Mouse (Mus musculus) midbrain, embryonic 10.5 days (tissue): Measurements from ENCODE around the gene Hist1h4f. TPM values are rescaled to one million over a fixed set of nuclear protein-coding genes. Genes with fewer than 3 reads are reported as not detected.
A peak's percentile ranks its signal among the peaks of the same experiment; 100 is the strongest.
"Not testable (repeated sequence)": the region's sequence is repeated elsewhere in the genome, so short reads cannot be mapped to it uniquely, and the experiment has no call there.

Source experiments
- DNase-seq: peaks from one replicate; pipeline ENCODE4 v3.0.0-alpha.2; 2017; ENCODE audit warnings: low spot score
- H3K27ac ChIP-seq: fragments of 300-500 bp; sonication (generic); replicated peaks from 2 replicates; pipeline ENCODE4 v1.5.1; 2016; ENCODE audit warnings: mild to moderate bottlenecking
- H3K27me3 ChIP-seq: fragments of 300-500 bp; sonication (generic); 2 replicates; pipeline ENCODE4 v1.6.1; 2016; ENCODE audit warnings: low read depth, mild to moderate bottlenecking; ENCODE audit not compliant: poor library complexity, severe bottlenecking
- H3K36me3 ChIP-seq: fragments of 300-500 bp; sonication (generic); 2 replicates; pipeline ENCODE4 v1.6.1; 2016; ENCODE audit warnings: mild to moderate bottlenecking, moderate library complexity
- H3K4me1 ChIP-seq: fragments of 300-500 bp; sonication (generic); 2 replicates; pipeline ENCODE4 v1.6.1; 2016
- H3K4me3 ChIP-seq: fragments of 300-500 bp; sonication (generic); 2 replicates; pipeline ENCODE4 v1.5.1; 2016; ENCODE audit warnings: mild to moderate bottlenecking, moderate library complexity
- H3K9me3 ChIP-seq: fragments of 300-500 bp; sonication (generic); replicated peaks from 2 replicates; pipeline ENCODE4 v1.6.1; 2016; ENCODE audit warnings: mild to moderate bottlenecking
- WGBS: fragments of 180-500 bp; shearing (Covaris S2); methylation state at CpG from one replicate; pipeline ENCODE4 v1.1.7; 2016; 5-methylcytosine and 5-hydroxymethylcytosine counted together
- polyA plus RNA-seq: library from polyadenylated mRNA; unstranded; fragments of >200 nt; fragmentation: Nextera tagmentation; extraction: Ambion mirVana; gene quantifications from 2 replicates; pipeline ENCODE4 v1.2.1, GENCODE M21; 2016

Gene Hist1h4f
- polyA plus RNA-seq = 1.7 TPM in 1 of 2 replicates, not detected in the other

GRCm38 (mm10) chr13:23551146-23551834 lies at the start of gene Hist1h4f:
Gene Hist1h4f, minus strand, starts transcription at chr13:23551648.
- WGBS = under 1% methylated on average over 47 of the region's 47 CpGs
- peak within 1 kb of the TSS; percentile 56 for H3K4me3 ChIP-seq
- not testable (repeated sequence) for H3K36me3 ChIP-seq, H3K27me3 ChIP-seq, H3K9me3 ChIP-seq
- peak; percentile 92 for DNase-seq
- H3K4me1 ChIP-seq = peaks cover 37% of the 10 kb centered on the region
- peak within 1 kb of the TSS; percentile 98 for H3K27ac ChIP-seq

- H3K27me3 ChIP-seq = no peaks in the 10 kb centered on the region
- H3K9me3 ChIP-seq = no peaks in the 10 kb centered on the region
- WGBS = 9% methylated on average over 9 of the region's 9 CpGs
- no peak overlapping the region for H3K27ac ChIP-seq
- H3K36me3 ChIP-seq = no peaks in the 10 kb centered on the region
- H3K4me3 ChIP-seq = no peak overlapping the region
- no peaks in the 10 kb centered on the region for H3K4me1 ChIP-seq
- peak; percentile 74 for DNase-seq
Observed at GRCm38 (mm10) chr13:23597957-23598356, 46.5 kb upstream of the Hist1h4f start.

GRCm38 (mm10) chr13:23595622-23596372 lies 44.3 kb upstream of the Hist1h4f start:
- 89% methylated on average over 7 of the region's 7 CpGs for WGBS
- H3K4me3 ChIP-seq = no peak overlapping the region
- no peaks in the 10 kb centered on the region for H3K4me1 ChIP-seq
- no peak overlapping the region for H3K27ac ChIP-seq
- no peaks in the 10 kb centered on the region; the same call in 1 of the 2 replicates for H3K9me3 ChIP-seq
- H3K27me3 ChIP-seq = no peaks in the 10 kb centered on the region
- no peak for DNase-seq
- H3K36me3 ChIP-seq = no peaks in the 10 kb centered on the region

GRCm38 (mm10) chr13:23595185-23595584 lies 43.7 kb upstream of the Hist1h4f start:
- Histone ChIP-seq H3K27me3 (no peaks in the 10 kb centered on the region), H3K36me3 (no peaks in the 10 kb centered on the region), H3K9me3 (no peaks in the 10 kb centered on the region; the same call in 1 of the 2 replicates), H3K27ac (no peak overlapping the region), H3K4me3 (no peak overlapping the region), H3K4me1 (no peaks in the 10 kb centered on the region)
- DNase-seq = no peak
- 78% methylated on average over 2 of the region's 2 CpGs for WGBS

- no peak overlapping the region for H3K27ac ChIP-seq
Observed at GRCm38 (mm10) chr13:23593051-23593770, 41.8 kb upstream of the Hist1h4f start.

GRCm38 (mm10) chr13:23592614-23593013 lies 41.2 kb upstream of the Hist1h4f start:
- no peak overlapping the region for H3K4me3 ChIP-seq
- H3K27ac ChIP-seq = no peak overlapping the region
- no peaks in the 10 kb centered on the region for H3K27me3 ChIP-seq
- no peaks in the 10 kb centered on the region for H3K36me3 ChIP-seq
- no peaks in the 10 kb centered on the region; the same call in 1 of the 2 replicates for H3K9me3 ChIP-seq
- no peak for DNase-seq
- 90% methylated on average over 7 of the region's 7 CpGs for WGBS
- no peaks in the 10 kb centered on the region for H3K4me1 ChIP-seq

More at GRCm38 (mm10) chr13:23593051-23593770, 41.8 kb upstream of the Hist1h4f start:
- no peak overlapping the region for H3K4me3 ChIP-seq
- H3K27me3 ChIP-seq = no peaks in the 10 kb centered on the region
- H3K4me1 ChIP-seq = no peaks in the 10 kb centered on the region
- H3K9me3 ChIP-seq = no peaks in the 10 kb centered on the region; the same call in 1 of the 2 replicates
- WGBS = 84% methylated on average over 5 of the region's 5 CpGs
- no peak for DNase-seq
- no peaks in the 10 kb centered on the region for H3K36me3 ChIP-seq

GRCm38 (mm10) chr13:23591886-23592285 lies 40.4 kb upstream of the Hist1h4f start:
- H3K27ac ChIP-seq, H3K9me3 ChIP-seq, H3K27me3 ChIP-seq, DNase-seq, H3K4me1 ChIP-seq, H3K36me3 ChIP-seq, H3K4me3 ChIP-seq: not testable (repeated sequence)
- WGBS = 92% methylated on average over 7 of the region's 7 CpGs

GRCm38 (mm10) chr13:23591206-23591605 lies 39.8 kb upstream of the Hist1h4f start:
- no peak for DNase-seq
- H3K36me3 ChIP-seq = no peaks in the 10 kb centered on the region
- H3K4me1 ChIP-seq = peaks cover 9% of the 10 kb centered on the region
- H3K27ac ChIP-seq = no peak overlapping the region
- no peaks in the 10 kb centered on the region for H3K27me3 ChIP-seq
- H3K9me3 ChIP-seq = no peaks in the 10 kb centered on the region; the same call in 1 of the 2 replicates
- no peak overlapping the region for H3K4me3 ChIP-seq
- 97% methylated on average over 7 of the region's 7 CpGs for WGBS

- H3K27ac ChIP-seq = peak overlapping the region; percentile 94
- no peaks in the 10 kb centered on the region for H3K27me3 ChIP-seq
- H3K4me1 ChIP-seq = peaks cover 42% of the 10 kb centered on the region
- 5% methylated on average over 1 of the region's 1 CpGs for WGBS
- peak overlapping the region; percentile 49 for H3K4me3 ChIP-seq
- H3K36me3 ChIP-seq = no peaks in the 10 kb centered on the region
- no peak for DNase-seq
- no peaks in the 10 kb centered on the region; the same call in 1 of the 2 replicates for H3K9me3 ChIP-seq
Observed at GRCm38 (mm10) chr13:23586940-23587225, 35.4 kb upstream of the Hist1h4f start.

GRCm38 (mm10) chr13:23586099-23586939 lies 34.9 kb upstream of the Hist1h4f start:
- peak; percentile 41 for DNase-seq
- WGBS = 2% methylated on average over 22 of the region's 22 CpGs
- no peaks in the 10 kb centered on the region for H3K27me3 ChIP-seq
- H3K27ac ChIP-seq = peak overlapping the region; percentile 94
- H3K36me3 ChIP-seq = no peaks in the 10 kb centered on the region
- H3K9me3 ChIP-seq = no peaks in the 10 kb centered on the region
- peaks cover 44% of the 10 kb centered on the region for H3K4me1 ChIP-seq
- peak overlapping the region; percentile 49 for H3K4me3 ChIP-seq

- H3K4me3 ChIP-seq = peak overlapping the region; percentile 49
- 0% methylated on average over 34 of the region's 36 CpGs for WGBS
- peaks cover 51% of the 10 kb centered on the region for H3K4me1 ChIP-seq
- H3K27ac ChIP-seq = peak overlapping the region; percentile 94
- H3K36me3 ChIP-seq, H3K9me3 ChIP-seq, H3K27me3 ChIP-seq: not testable (repeated sequence)
- DNase-seq = peak; percentile 71
Observed at GRCm38 (mm10) chr13:23585442-23586098, 34.1 kb upstream of the Hist1h4f start.
